Mouse (Mus musculus) c-Kit-negative CD71-positive TER-119-positive erythroid progenitor cells, embryonic 14.5 days (primary cell): ENCODE measurements around the gene Col15a1.

Experiments
- DNase-seq: peaks from one replicate; pipeline ENCODE4 v3.0.0-alpha.2; 2013; ENCODE audit warnings: low read depth, low spot score

The Col15a1 gene

GRCm38 (mm10) chr4:47228945-47229344 is 21.0 kb downstream of the Col15a1 start:
- no peak for DNase-seq

GRCm38 (mm10) chr4:47230498-47230897 is 22.5 kb downstream of the Col15a1 start:
- no peak for DNase-seq

GRCm38 (mm10) chr4:47231322-47231721 is 23.4 kb downstream of the Col15a1 start:
- no peak for DNase-seq

- DNase-seq = no peak
Measured at GRCm38 (mm10) chr4:47233192-47233835, 25.4 kb downstream of the Col15a1 start.

- no peak for DNase-seq
Measured at GRCm38 (mm10) chr4:47234667-47235267, 26.8 kb downstream of the Col15a1 start.

GRCm38 (mm10) chr4:47235312-47235711 is 27.4 kb downstream of the Col15a1 start:
- DNase-seq = no peak

- DNase-seq = no peak
Measured at GRCm38 (mm10) chr4:47236104-47236503, 28.1 kb downstream of the Col15a1 start.

GRCm38 (mm10) chr4:47237220-47237619 is 29.3 kb downstream of the Col15a1 start:
- no peak for DNase-seq

- no peak for DNase-seq
Measured at GRCm38 (mm10) chr4:47239114-47239513, 31.2 kb downstream of the Col15a1 start.

- DNase-seq = no peak
Measured at GRCm38 (mm10) chr4:47240901-47241300, 32.9 kb downstream of the Col15a1 start.

GRCm38 (mm10) chr4:47242127-47242526 is 34.2 kb downstream of the Col15a1 start:
- no peak for DNase-seq

- no peak for DNase-seq
Measured at GRCm38 (mm10) chr4:47244651-47245050, 36.7 kb downstream of the Col15a1 start.

- no peak for DNase-seq
Measured at GRCm38 (mm10) chr4:47245621-47246020, 37.7 kb downstream of the Col15a1 start.

- no peak for DNase-seq
Measured at GRCm38 (mm10) chr4:47246811-47247210, 38.9 kb downstream of the Col15a1 start.

- no peak for DNase-seq
Measured at GRCm38 (mm10) chr4:47247574-47247973, 39.6 kb downstream of the Col15a1 start.

GRCm38 (mm10) chr4:47249193-47249592 is 41.2 kb downstream of the Col15a1 start:
- no peak for DNase-seq

- DNase-seq = peak; percentile 31
Measured at GRCm38 (mm10) chr4:47251069-47251468, 43.1 kb downstream of the Col15a1 start.

GRCm38 (mm10) chr4:47251693-47252435 is 43.9 kb downstream of the Col15a1 start:
- no peak for DNase-seq

- no peak for DNase-seq
Measured at GRCm38 (mm10) chr4:47252627-47253026, 44.7 kb downstream of the Col15a1 start.

- DNase-seq = peak; percentile 21
Measured at GRCm38 (mm10) chr4:47255641-47256040, 47.7 kb downstream of the Col15a1 start.

GRCm38 (mm10) chr4:47258201-47258600 is 50.2 kb downstream of the Col15a1 start:
- no peak for DNase-seq

- no peak for DNase-seq
Measured at GRCm38 (mm10) chr4:47261049-47261448, 53.1 kb downstream of the Col15a1 start.

GRCm38 (mm10) chr4:47261919-47262318 is 54.0 kb downstream of the Col15a1 start:
- DNase-seq = no peak
